Mouse (Mus musculus): ENCODE results near the gene Olfr366.
"Not testable (repeated sequence)": the region's sequence is repeated elsewhere in the genome, so short reads cannot be mapped to it uniquely, and the experiment has no call there.

- TF ChIP-seq CTCF (IDR thresholded peaks at IDR 0.05; ENCODE audit: borderline replicate concordance, insufficient read depth, low read depth, low read length); POLR2A (IDR thresholded peaks at IDR 0.05; ENCODE audit: borderline replicate concordance, insufficient read depth, low read length): not testable (repeated sequence)
Observed at GRCm38 (mm10) chr2:37261781-37262180, 50.4 kb downstream of the Olfr366 start.

All from cerebellum, adult 2 months (tissue).